Mouse (Mus musculus) neural tube, embryonic 14.5 days (tissue): Measurements from ENCODE around the gene Gm20388. TPM values are rescaled to one million over a fixed set of nuclear protein-coding genes. Genes with fewer than 3 reads are reported as not detected.

Experiments
- ATAC-seq: fragments of 200-750 bp; cut with Nextera tagmentation; 2 replicates; pipeline ENCODE4 v1.8.0; 2017; ENCODE audit warnings: low read depth, mild to moderate bottlenecking, moderate TSS enrichment, moderate library complexity
- H3K27ac ChIP-seq: fragments of 300-500 bp; sonication (generic); 2 replicates; pipeline ENCODE4 v1.5.1; 2014; ENCODE audit warnings: low read depth, mild to moderate bottlenecking, control low read depth, low read length, moderate library complexity, mixed read lengths
- H3K27me3 ChIP-seq: fragments of 300-500 bp; sonication (generic); 2 replicates; pipeline ENCODE4 v1.6.1; 2014; ENCODE audit warnings: low read length; ENCODE audit not compliant: control insufficient read depth, insufficient read depth
- H3K36me3 ChIP-seq: fragments of 300-500 bp; sonication (generic); 2 replicates; pipeline ENCODE4 v1.6.1; 2014; ENCODE audit warnings: low read length, mixed read lengths; ENCODE audit not compliant: control insufficient read depth, insufficient read depth
- H3K4me1 ChIP-seq: fragments of 300-500 bp; sonication (generic); 2 replicates; pipeline ENCODE4 v1.6.1; 2014; ENCODE audit warnings: low read length; ENCODE audit not compliant: control insufficient read depth, insufficient read depth
- H3K4me2 ChIP-seq: fragments of 300-500 bp; sonication (generic); 2 replicates; pipeline ENCODE4 v1.6.1; 2014; ENCODE audit warnings: mild to moderate bottlenecking, low read depth, low read length, control low read depth
- H3K4me3 ChIP-seq: fragments of 300-500 bp; sonication (generic); 2 replicates; pipeline ENCODE4 v1.5.1; 2014; ENCODE audit warnings: low read depth, low read length, control low read depth, mixed read lengths
- H3K9ac ChIP-seq: fragments of 300-500 bp; sonication (generic); replicated peaks from 2 replicates; pipeline ENCODE4 v1.6.1; 2014; ENCODE audit warnings: low read depth, mild to moderate bottlenecking, control low read depth, low read length, mixed read lengths
- H3K9me3 ChIP-seq: fragments of 300-500 bp; sonication (generic); 2 replicates; pipeline ENCODE4 v1.6.1; 2016; ENCODE audit warnings: low read length; ENCODE audit not compliant: control insufficient read depth
- WGBS: fragments of 180-500 bp; shearing (Covaris S2); extraction: QIAGEN DNeasy Blood & Tissue Kit; methylation state at CpG from one replicate; pipeline ENCODE4 v1.1.7; 2014; 5-methylcytosine and 5-hydroxymethylcytosine counted together
- polyA plus RNA-seq: library from polyadenylated mRNA; unstranded; fragments of >200 nt; fragmentation: Nextera tagmentation; extraction: Ambion mirVana; gene quantifications from 2 replicates; pipeline ENCODE4 v1.2.1, GENCODE M21; 2014

Gene Gm20388
- polyA plus RNA-seq, 1 experiment from 2014 or later = 10.3 TPM

DNA sequence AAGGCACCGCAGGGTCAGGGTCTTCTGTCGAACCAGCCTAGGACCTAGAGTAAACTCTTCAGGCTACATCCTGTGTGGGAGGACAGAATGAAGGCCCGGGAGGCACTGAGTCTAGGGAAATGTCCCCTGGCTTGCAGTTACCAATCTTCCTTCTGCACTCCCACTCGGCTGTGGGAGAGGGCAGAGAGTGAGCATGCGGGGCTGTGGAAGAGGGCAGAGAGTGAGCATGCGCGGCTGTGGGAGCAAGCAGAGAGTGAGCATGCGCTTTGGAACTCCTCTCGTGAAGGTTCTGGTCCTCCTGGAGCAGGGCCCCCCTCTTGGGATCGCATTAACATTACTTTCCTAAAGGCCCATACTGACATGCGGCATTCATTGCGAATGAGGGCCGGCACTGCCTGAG lies 106.7 kb downstream of the Gm20388 start:
- 93% methylated on average over 13 of the region's 13 CpGs for WGBS
- ATAC-seq = no peak
- Histone ChIP-seq H3K4me1 (no peaks in the 10 kb centered on the region), H3K27me3 (no peaks in the 10 kb centered on the region), H3K9ac (no peak overlapping the region), H3K4me2 (no peak overlapping the region), H3K4me3 (no peak overlapping the region), H3K36me3 (no peaks in the 10 kb centered on the region), H3K9me3 (no peaks in the 10 kb centered on the region), H3K27ac (no peak overlapping the region)

DNA sequence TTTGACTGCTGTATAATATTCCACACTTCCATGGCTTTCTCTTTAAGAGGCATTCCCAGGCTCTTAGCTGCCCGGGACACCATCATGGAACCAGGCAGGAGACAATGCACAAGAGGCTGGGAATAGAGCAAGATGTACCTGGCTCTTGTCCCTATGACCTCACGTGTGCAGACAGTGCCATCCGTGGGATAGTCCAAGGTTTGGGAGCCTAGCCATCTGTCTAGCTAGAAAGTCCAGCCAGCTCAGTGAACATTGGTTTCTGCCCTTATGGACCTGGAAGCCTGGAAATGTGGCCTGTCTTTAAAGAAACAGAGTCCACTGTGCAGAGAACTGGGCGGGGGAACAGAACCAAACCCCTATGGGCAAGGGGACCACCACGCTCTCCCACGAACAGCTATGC lies 107.1 kb downstream of the Gm20388 start:
- no peak overlapping the region for H3K9ac ChIP-seq
- WGBS = 99% methylated on average over 6 of the region's 6 CpGs
- H3K36me3 ChIP-seq = no peaks in the 10 kb centered on the region
- no peak overlapping the region for H3K27ac ChIP-seq
- no peaks in the 10 kb centered on the region for H3K9me3 ChIP-seq
- H3K4me3 ChIP-seq = no peak overlapping the region
- no peaks in the 10 kb centered on the region for H3K27me3 ChIP-seq
- H3K4me1 ChIP-seq = no peaks in the 10 kb centered on the region
- no peak for ATAC-seq
- H3K4me2 ChIP-seq = no peak overlapping the region

DNA sequence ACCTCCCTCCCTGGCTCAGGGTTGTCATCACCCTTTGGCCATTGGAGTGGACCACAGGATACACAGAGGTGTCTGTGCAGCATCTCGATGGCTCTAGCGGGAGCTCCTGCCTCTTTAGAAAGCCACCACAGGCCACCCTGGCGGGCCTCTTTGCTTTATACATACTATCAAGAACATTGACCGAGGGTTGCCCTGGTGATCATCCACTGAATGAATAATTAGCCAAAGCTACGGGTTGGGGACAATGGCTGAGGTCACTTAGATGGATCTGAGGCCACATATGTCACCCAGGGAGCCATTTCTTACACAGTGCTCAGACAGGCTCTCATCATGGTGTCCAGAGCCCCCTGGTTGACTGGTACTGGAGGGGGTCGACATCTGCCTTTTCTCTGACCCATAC lies 107.7 kb downstream of the Gm20388 start:
- no peaks in the 10 kb centered on the region for H3K27me3 ChIP-seq
- no peaks in the 10 kb centered on the region for H3K4me1 ChIP-seq
- 37% methylated on average over 6 of the region's 6 CpGs for WGBS
- H3K9ac ChIP-seq = no peak overlapping the region
- H3K36me3 ChIP-seq = no peaks in the 10 kb centered on the region
- H3K4me2 ChIP-seq = no peak overlapping the region
- ATAC-seq = no peak
- H3K4me3 ChIP-seq = no peak overlapping the region
- no peaks in the 10 kb centered on the region for H3K9me3 ChIP-seq
- no peak overlapping the region for H3K27ac ChIP-seq

GRCm38 (mm10) chr8:120019297-120019696 lies 108.7 kb downstream of the Gm20388 start:
- Histone ChIP-seq H3K4me2 (no peak overlapping the region), H3K27ac (no peak overlapping the region), H3K27me3 (no peaks in the 10 kb centered on the region), H3K4me3 (no peak overlapping the region), H3K4me1 (no peaks in the 10 kb centered on the region), H3K36me3 (no peaks in the 10 kb centered on the region), H3K9me3 (no peaks in the 10 kb centered on the region), H3K9ac (no peak overlapping the region)
- ATAC-seq = no peak
- 67% methylated on average over 5 of the region's 5 CpGs for WGBS

- no peaks in the 10 kb centered on the region for H3K36me3 ChIP-seq
- no peak overlapping the region for H3K9ac ChIP-seq
- no peaks in the 10 kb centered on the region for H3K9me3 ChIP-seq
- ATAC-seq = no peak
- no peaks in the 10 kb centered on the region for H3K27me3 ChIP-seq
- H3K4me2 ChIP-seq = no peak overlapping the region
- no peaks in the 10 kb centered on the region for H3K4me1 ChIP-seq
- WGBS = 72% methylated on average over 7 of the region's 7 CpGs
- no peak overlapping the region for H3K27ac ChIP-seq
- H3K4me3 ChIP-seq = no peak overlapping the region
Observed at GRCm38 (mm10) chr8:120020298-120020697, 109.7 kb downstream of the Gm20388 start.

GRCm38 (mm10) chr8:120026199-120026598 lies 115.6 kb downstream of the Gm20388 start:
- Histone ChIP-seq H3K27ac (no peak overlapping the region), H3K9ac (no peak overlapping the region), H3K4me2 (no peak overlapping the region), H3K9me3 (no peaks in the 10 kb centered on the region), H3K4me1 (no peaks in the 10 kb centered on the region), H3K4me3 (no peak overlapping the region), H3K27me3 (no peaks in the 10 kb centered on the region), H3K36me3 (no peaks in the 10 kb centered on the region)
- ATAC-seq = no peak
- WGBS = 88% methylated on average over 5 of the region's 5 CpGs

DNA sequence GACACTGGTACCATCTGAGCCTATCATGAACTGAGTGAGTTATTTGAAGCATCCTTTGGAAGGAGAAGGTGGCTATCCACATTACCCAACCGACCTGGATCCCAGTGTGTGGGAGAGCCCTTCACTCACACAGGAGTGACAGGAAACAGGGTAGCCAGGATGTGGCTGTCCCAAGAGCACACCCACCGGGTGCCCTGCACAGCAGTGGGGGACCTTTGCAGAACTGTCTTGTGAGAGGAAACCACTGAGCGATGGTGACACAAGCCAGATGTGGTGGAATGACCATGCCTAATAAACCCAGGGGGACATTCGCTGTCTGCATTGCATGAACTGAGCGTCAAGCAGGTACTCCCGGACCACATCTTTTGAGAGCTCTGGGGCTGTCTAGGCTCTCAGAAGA lies 116.3 kb downstream of the Gm20388 start:
- no peak for ATAC-seq
- H3K27me3 ChIP-seq = no peaks in the 10 kb centered on the region
- no peak overlapping the region for H3K4me3 ChIP-seq
- no peak overlapping the region for H3K9ac ChIP-seq
- 81% methylated on average over 6 of the region's 6 CpGs for WGBS
- H3K4me1 ChIP-seq = no peaks in the 10 kb centered on the region
- no peaks in the 10 kb centered on the region for H3K9me3 ChIP-seq
- H3K36me3 ChIP-seq = no peaks in the 10 kb centered on the region
- H3K27ac ChIP-seq = no peak overlapping the region
- no peak overlapping the region for H3K4me2 ChIP-seq

- H3K36me3 ChIP-seq = no peaks in the 10 kb centered on the region
- H3K27ac ChIP-seq = no peak overlapping the region
- H3K9me3 ChIP-seq = no peaks in the 10 kb centered on the region
- 84% methylated on average over 5 of the region's 5 CpGs for WGBS
- H3K4me2 ChIP-seq = no peak overlapping the region
- H3K4me3 ChIP-seq = no peak overlapping the region
- no peak overlapping the region for H3K9ac ChIP-seq
- no peaks in the 10 kb centered on the region for H3K27me3 ChIP-seq
- H3K4me1 ChIP-seq = no peaks in the 10 kb centered on the region
- ATAC-seq = no peak
Observed at GRCm38 (mm10) chr8:120030447-120030846, 119.8 kb downstream of the Gm20388 start.

DNA sequence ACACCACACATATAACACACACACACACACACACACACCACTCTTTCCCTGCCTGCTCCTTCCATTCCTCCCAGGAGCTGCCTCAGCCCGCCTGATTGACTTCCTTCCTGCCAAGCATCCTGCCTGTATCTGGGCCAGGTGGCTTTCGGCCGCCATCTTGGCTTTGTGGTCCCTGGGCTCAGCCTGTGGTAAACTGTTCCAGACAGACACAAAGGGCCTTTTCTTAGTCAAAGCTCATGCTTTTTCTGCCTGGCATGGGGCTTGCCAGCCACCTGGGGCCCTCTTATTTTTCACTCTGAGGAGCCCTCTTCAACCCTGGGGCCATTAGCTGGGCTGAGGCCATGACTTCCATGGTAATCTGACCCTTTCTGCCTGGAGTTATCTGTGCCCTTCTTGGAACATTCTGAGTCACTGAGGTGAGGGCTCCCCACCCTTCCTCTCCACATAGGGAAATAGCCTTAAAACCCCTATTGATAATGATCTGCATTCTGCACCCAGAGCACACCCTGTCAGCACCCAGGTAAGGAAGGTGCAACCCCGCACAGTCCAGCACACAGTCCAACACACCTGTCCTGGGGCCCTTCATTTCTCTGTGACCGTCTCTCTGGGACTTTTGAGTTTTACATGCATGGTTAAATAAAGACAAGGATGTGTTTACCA lies 122.0 kb downstream of the Gm20388 start:
- Histone ChIP-seq H3K36me3 (no peaks in the 10 kb centered on the region), H3K9ac (no peak overlapping the region), H3K27me3 (no peaks in the 10 kb centered on the region), H3K27ac (no peak overlapping the region), H3K4me2 (no peak overlapping the region), H3K4me3 (no peak overlapping the region), H3K9me3 (no peaks in the 10 kb centered on the region), H3K4me1 (no peaks in the 10 kb centered on the region)
- 83% methylated on average over 5 of the region's 5 CpGs for WGBS
- no peak for ATAC-seq
